8 mouse cellular contexts compared by ENCODE assay signal in genomic region chr12:70826318-70827072, GRCm38 (mm10). TPM values are rescaled to one million over a fixed set of nuclear protein-coding genes. Genes with fewer than 3 reads are reported as not detected.
DNase-seq lines count a peak whose midpoint lies in the region; ATAC-seq and TF ChIP-seq lines count a peak whose summit lies in the region.

No protein-coding gene starts in this region.

- no peaks in the 10 kb centered on the region for H3K9me3 ChIP-seq in ES-E14 (ENCODE audit: control insufficient read depth, insufficient read depth, low read depth, low read length)
- no peaks in the 10 kb centered on the region for H3K9me3 ChIP-seq in forebrain, embryonic 13.5 days (replicated peaks)
- H3K9me3 ChIP-seq in midbrain, embryonic 11.5 days (ENCODE audit: control insufficient read depth, low read length), result no peaks in the 10 kb centered on the region

- 2% methylated on average over 19 of the region's 19 CpGs for WGBS in forebrain, embryonic 13.5 days
- 3% methylated on average over 19 of the region's 19 CpGs for WGBS in midbrain, embryonic 11.5 days

- no peak for ATAC-seq in forebrain, embryonic 13.5 days
- no peak for ATAC-seq in midbrain, embryonic 11.5 days (ENCODE audit: low FRiP score)
- no peak for ATAC-seq in frontal cortex, adult (ENCODE audit: low TSS enrichment)

- peak overlapping the region; percentile 86 to 88 for H3K4me3 ChIP-seq in ES-E14 (ENCODE audit: insufficient read depth in 1 of 2, low read depth in 1 of 2, low read length in 2 of 2, poor library complexity in 1 of 2, severe bottlenecking in 1 of 2)
- peak overlapping the region; percentile 53 for H3K4me3 ChIP-seq in forebrain, embryonic 13.5 days
- peak overlapping the region; percentile 76 for H3K4me3 ChIP-seq in midbrain, embryonic 11.5 days (ENCODE audit: low read depth, low read length)

- in situ Hi-C loops in ES-E14 (cut with MboI; ENCODE audit: low sequenced_read_pairs in 2 of 2, unreplicated experiment in 2 of 2), result no loop called here

- H3K27me3 ChIP-seq in forebrain, embryonic 13.5 days, result no peaks in the 10 kb centered on the region
- no peaks in the 10 kb centered on the region for H3K27me3 ChIP-seq in midbrain, embryonic 11.5 days (ENCODE audit: control insufficient read depth, insufficient read depth, low read length)

- peaks cover 2 to 4% of the 10 kb centered on the region in 2 experiments; a peak in 2 of 4 replicates for H3K4me1 ChIP-seq in ES-E14 (ENCODE audit: control insufficient read depth in 2 of 2, insufficient read depth in 2 of 2, low read length in 2 of 2, poor library complexity in 1 of 2)
- peaks cover 32% of the 10 kb centered on the region for H3K4me1 ChIP-seq in forebrain, embryonic 13.5 days
- H3K4me1 ChIP-seq in midbrain, embryonic 11.5 days (ENCODE audit: control insufficient read depth, insufficient read depth, low read length), result peaks cover 14% of the 10 kb centered on the region

- no peak overlapping the region for H3K27ac ChIP-seq in ES-E14 (ENCODE audit: insufficient read depth, low read depth, low read length, poor library complexity, severe bottlenecking)
- H3K27ac ChIP-seq in forebrain, embryonic 13.5 days, result peak overlapping the region; percentile 83; the same call in 1 of the 2 replicates
- no peak overlapping the region for H3K27ac ChIP-seq in midbrain, embryonic 11.5 days (ENCODE audit: low read depth, low read length)

- peak overlapping the region; percentile 79 for H3K4me2 ChIP-seq in forebrain, embryonic 13.5 days
- H3K4me2 ChIP-seq in midbrain, embryonic 11.5 days, result peak overlapping the region; percentile 80

- DNase-seq in adrenal gland, adult (ENCODE audit: inconsistent age in 2 of 2, low spot score in 1 of 2), result peak; percentile 29 to 64
- DNase-seq in adrenal gland, postnatal 25 days, result no peak
- DNase-seq in ES-E14 (ENCODE audit: low read depth, low spot score), result no peak
- peak; percentile 27 for DNase-seq in kidney, adult 9 months
- peak; percentile 91 for DNase-seq in midbrain, embryonic 11.5 days (ENCODE audit: low spot score, missing footprints)
- no peak for DNase-seq in right cerebral cortex, postnatal 4 days

- H3K36me3 ChIP-seq in ES-E14 (ENCODE audit: control insufficient read depth, insufficient read depth, low read length, poor library complexity, severe bottlenecking), result no peaks in the 10 kb centered on the region
- H3K36me3 ChIP-seq in forebrain, embryonic 13.5 days (ENCODE audit: poor library complexity, severe bottlenecking), result no peaks in the 10 kb centered on the region
- H3K36me3 ChIP-seq in midbrain, embryonic 11.5 days (ENCODE audit: control insufficient read depth, insufficient read depth, low read length), result no peaks in the 10 kb centered on the region

- peak overlapping the region; percentile 84; the same call in 1 of the 2 replicates for H3K9ac ChIP-seq in ES-E14 (ENCODE audit: insufficient read depth, low read depth, low read length, poor library complexity, severe bottlenecking)
- H3K9ac ChIP-seq in forebrain, embryonic 13.5 days, result peak overlapping the region; percentile 70
- H3K9ac ChIP-seq in midbrain, embryonic 11.5 days (ENCODE audit: low read length), result peak overlapping the region; percentile 82

TF ChIP-seq in ES-E14, 5 proteins besides CTCF, POLR2A, EP300 and RAD21:
- TF ChIP-seq HCFC1 (IDR thresholded peaks at IDR 0.05; ENCODE audit: borderline replicate concordance, insufficient read depth, low read length) (no peak), ZNF384 (IDR thresholded peaks at IDR 0.05; ENCODE audit: low read depth, low read length) (no peak), CHD2 (IDR thresholded peaks at IDR 0.05; ENCODE audit: low read depth, low read length) (no peak), ZC3H11A (IDR thresholded peaks at IDR 0.05; ENCODE audit: borderline replicate concordance, low read depth, low read length) (no peak), MAFK (IDR thresholded peaks at IDR 0.05; ENCODE audit: insufficient read depth, low read depth, low read length) (no peak)

RNA-seq across cellular contexts. Expression of gene Frmd6, which starts 1.2 kb away (rescaled TPM):
- 46.7 and 48.9 TPM in 2 replicates for total RNA-seq in adrenal gland, postnatal 25 days (2021)
- total RNA-seq in ES-E14 (2012; rRNA removed), result 12.8 and 22.5 TPM in 2 replicates
- polyA plus RNA-seq in forebrain, embryonic 13.5 days (2015; fragmentation: Nextera tagmentation; extraction: Ambion mirVana), result 6.4 and 6.8 TPM in 2 replicates
- polyA plus RNA-seq in midbrain, embryonic 11.5 days (2014; fragmentation: Nextera tagmentation; extraction: Ambion mirVana), result 15.9 and 20.1 TPM in 2 replicates

Comparison
In these comparisons a context has a peak if more than half of its experiments do, and no peak if none do; other contexts are left out.
1. DNase-seq: peak in adrenal gland, adult (2 of 2), kidney, adult 9 months (single experiment) and midbrain, embryonic 11.5 days (single experiment); none in adrenal gland, postnatal 25 days (single experiment), ES-E14 (single experiment) and right cerebral cortex, postnatal 4 days (single experiment).
2. Peak in every context shown above with its lines, with median percentiles within 50 percentile points of each other: H3K4me3 ChIP-seq and H3K9ac ChIP-seq.